Mouse (Mus musculus) layer of hippocampus, adult 9-10 months (tissue): ENCODE results near the gene Tm4sf4.

Source experiments
- DNase-seq: peaks from one replicate; pipeline ENCODE4 v3.0.0; 2022; ENCODE audit warnings: low spot score

The Tm4sf4 gene

DNA sequence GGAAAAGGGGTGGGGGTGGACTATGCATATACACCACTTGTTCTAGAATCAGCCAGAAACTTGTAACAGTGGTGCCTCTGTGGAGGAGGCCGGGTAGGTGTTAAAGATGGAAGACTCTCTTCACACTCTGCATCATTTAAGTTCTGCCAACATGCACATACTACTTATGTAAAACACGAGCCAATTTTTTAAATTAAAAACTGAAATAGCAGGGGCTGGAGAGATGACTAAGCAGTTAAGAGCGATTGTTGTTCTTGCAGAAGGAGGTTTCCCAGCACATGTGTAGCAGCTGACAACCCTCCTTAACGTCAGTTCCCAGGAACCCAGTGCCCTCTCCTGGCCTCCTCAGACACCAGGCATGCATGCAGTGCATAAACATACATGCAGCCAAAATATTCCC is 55.5 kb downstream of the Tm4sf4 start:
- DNase-seq = no peak

DNA sequence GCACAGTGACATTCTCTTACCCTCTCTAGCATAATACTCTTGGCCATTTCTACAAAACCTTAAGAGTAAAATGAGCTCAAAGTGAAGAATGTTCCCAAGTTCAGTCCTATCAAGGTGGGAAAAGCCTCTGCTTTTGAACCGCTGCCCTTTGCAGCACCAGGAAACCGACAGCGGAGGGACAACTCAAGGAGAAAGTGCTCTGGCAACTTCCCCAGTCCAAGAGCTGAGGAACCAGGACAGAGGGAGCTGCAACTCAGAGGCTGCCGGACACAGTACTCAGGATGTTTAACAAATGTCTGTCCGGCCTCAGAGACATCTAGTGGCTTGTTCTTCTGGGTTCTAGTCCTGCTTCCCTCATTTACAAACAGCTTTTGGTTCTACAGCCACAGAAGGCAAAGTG is 56.9 kb downstream of the Tm4sf4 start:
- no peak for DNase-seq

DNA sequence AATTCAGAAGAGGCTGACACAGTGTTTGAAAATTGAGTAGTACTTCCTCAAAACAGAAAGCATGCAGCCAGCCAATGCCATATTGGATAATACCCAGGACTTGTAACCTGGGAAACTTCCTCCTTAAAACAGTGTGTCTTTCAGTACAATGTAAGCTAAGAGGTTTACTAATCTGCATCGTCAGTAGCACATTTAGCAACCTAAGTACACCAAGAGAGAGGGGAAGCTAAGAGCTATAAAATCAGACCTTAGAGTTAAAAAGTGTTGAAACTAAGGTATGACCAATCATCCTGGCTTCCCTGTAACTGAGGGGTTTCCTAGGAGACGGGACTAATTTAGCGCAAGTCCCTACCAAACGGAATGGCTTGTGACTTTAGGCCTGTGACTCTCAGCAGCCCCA is 61.0 kb downstream of the Tm4sf4 start:
- no peak for DNase-seq

DNA sequence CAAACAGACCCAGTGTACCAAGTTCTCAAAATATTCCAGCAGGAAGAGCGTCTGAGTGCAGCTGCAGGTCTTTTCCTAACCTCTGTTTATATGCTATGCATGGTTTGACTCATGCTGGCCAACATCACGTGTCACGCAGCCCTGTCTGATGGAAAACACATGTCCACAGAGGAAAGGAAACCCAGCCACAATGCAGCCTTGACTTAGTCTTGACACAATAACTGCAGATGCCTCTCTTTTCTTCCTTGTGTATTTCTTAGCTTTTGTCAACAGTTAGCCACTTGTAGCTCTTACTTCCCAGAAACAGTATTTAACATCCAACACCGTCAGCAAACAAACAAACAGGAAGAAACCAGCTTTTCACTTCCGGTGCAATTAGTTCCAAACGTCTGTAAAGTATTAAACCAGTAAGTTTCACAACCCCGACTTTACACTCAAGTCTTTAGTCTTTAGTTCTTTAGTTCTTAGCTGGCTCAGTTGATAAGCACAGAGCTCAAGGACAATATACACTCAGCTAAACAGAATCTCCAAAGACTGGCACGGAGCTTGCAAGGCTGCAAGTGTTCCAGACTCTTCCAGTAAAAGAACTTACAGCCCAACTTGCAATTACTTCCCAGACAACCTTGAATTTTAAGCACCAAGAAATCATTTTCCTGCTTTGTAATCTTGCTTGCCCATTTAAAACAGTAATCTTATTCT is 62.5 kb downstream of the Tm4sf4 start:
- DNase-seq = no peak
